Mouse (Mus musculus) midbrain, embryonic 11.5 days (tissue): Measurements from ENCODE around the gene Tfe3. TPM values are rescaled to one million over a fixed set of nuclear protein-coding genes. Genes with fewer than 3 reads are reported as not detected.

ENCODE experiments used
- ATAC-seq: fragments of 200-750 bp; cut with Nextera tagmentation; 2 replicates; pipeline ENCODE4 v1.8.0; 2017; ENCODE audit warnings: moderate TSS enrichment, moderate library complexity; ENCODE audit not compliant: low FRiP score
- DNase-seq: peaks from one replicate; pipeline ENCODE4 v3.0.0; 2015; ENCODE audit warnings: low spot score; ENCODE audit errors: missing footprints
- H3K27ac ChIP-seq: fragments of 300-500 bp; sonication (generic); 2 replicates; pipeline ENCODE4 v1.5.1; 2014; ENCODE audit warnings: low read depth, low read length
- H3K27me3 ChIP-seq: fragments of 300-500 bp; sonication (generic); 2 replicates; pipeline ENCODE4 v1.6.1; 2014; ENCODE audit warnings: mild to moderate bottlenecking, low read length, moderate library complexity, mixed read lengths; ENCODE audit not compliant: control insufficient read depth, insufficient read depth
- H3K36me3 ChIP-seq: fragments of 300-500 bp; sonication (generic); 2 replicates; pipeline ENCODE4 v1.6.1; 2014; ENCODE audit warnings: mild to moderate bottlenecking, low read length, moderate library complexity, mixed read lengths; ENCODE audit not compliant: control insufficient read depth, insufficient read depth
- H3K4me1 ChIP-seq: fragments of 300-500 bp; sonication (generic); 2 replicates; pipeline ENCODE4 v1.6.1; 2014; ENCODE audit warnings: low read length; ENCODE audit not compliant: control insufficient read depth, insufficient read depth
- H3K4me2 ChIP-seq: fragments of 300-500 bp; sonication (generic); 2 replicates; pipeline ENCODE4 v1.6.1; 2014; ENCODE audit warnings: mild to moderate bottlenecking, moderate library complexity
- H3K4me3 ChIP-seq: fragments of 300-500 bp; sonication (generic); 2 replicates; pipeline ENCODE4 v1.5.1; 2014; ENCODE audit warnings: low read depth, low read length
- H3K9ac ChIP-seq: fragments of 300-500 bp; sonication (generic); 2 replicates; pipeline ENCODE4 v1.6.1; 2014; ENCODE audit warnings: low read length
- H3K9me3 ChIP-seq: fragments of 300-500 bp; sonication (generic); 2 replicates; pipeline ENCODE4 v1.6.1; 2016; ENCODE audit warnings: low read length; ENCODE audit not compliant: control insufficient read depth
- WGBS: fragments of 180-500 bp; shearing (Covaris S2); extraction: QIAGEN DNeasy Blood & Tissue Kit; methylation state at CpG from one replicate; pipeline ENCODE4 v1.1.7; 2014; 5-methylcytosine and 5-hydroxymethylcytosine counted together
- polyA plus RNA-seq: library from polyadenylated mRNA; unstranded; fragments of >200 nt; fragmentation: Nextera tagmentation; extraction: Ambion mirVana; gene quantifications from 2 replicates; pipeline ENCODE4 v1.2.1, GENCODE M21; 2014

The Tfe3 gene
- polyA plus RNA-seq, 1 experiment from 2014 or later: 20.6 TPM

GRCm38 (mm10) chrX:7765764-7766163, 3.4 kb downstream of the Tfe3 start:
- H3K9me3 ChIP-seq: no peaks in the 10 kb centered on the region
- no peaks in the 10 kb centered on the region; the same call in 1 of the 2 replicates for H3K36me3 ChIP-seq
- DNase-seq (no peak), ATAC-seq (no peak)
- no peaks in the 10 kb centered on the region for H3K27me3 ChIP-seq
- H3K4me2 ChIP-seq: peak overlapping the region; percentile 62
- H3K4me3 ChIP-seq: peak overlapping the region; percentile 63
- H3K4me1 ChIP-seq: peaks cover 10% of the 10 kb centered on the region
- no peak overlapping the region for H3K27ac ChIP-seq
- WGBS: 22% methylated on average over 11 of the region's 11 CpGs
- H3K9ac ChIP-seq: peak overlapping the region; percentile 20; the same call in 1 of the 2 replicates

- no peak for ATAC-seq
- Histone ChIP-seq H3K27me3 (no peaks in the 10 kb centered on the region), H3K4me3 (no peak overlapping the region), H3K27ac (no peak overlapping the region), H3K9ac (no peak overlapping the region), H3K9me3 (no peaks in the 10 kb centered on the region), H3K4me1 (peaks cover 8% of the 10 kb centered on the region), H3K36me3 (no peaks in the 10 kb centered on the region; the same call in 1 of the 2 replicates), H3K4me2 (no peak overlapping the region)
- 93% methylated on average over 7 of the region's 7 CpGs for WGBS
- DNase-seq: no peak
These were observed 7.1 kb downstream of the Tfe3 start for GRCm38 (mm10) chrX:7769302-7770017.

GRCm38 (mm10) chrX:7772766-7773165, 10.4 kb downstream of the Tfe3 start:
- DNase-seq: no peak
- Histone ChIP-seq H3K4me1 (no peaks in the 10 kb centered on the region), H3K27ac (no peak overlapping the region), H3K36me3 (no peaks in the 10 kb centered on the region; the same call in 1 of the 2 replicates), H3K9me3 (no peaks in the 10 kb centered on the region), H3K4me3 (no peak overlapping the region), H3K9ac (no peak overlapping the region), H3K27me3 (no peaks in the 10 kb centered on the region), H3K4me2 (no peak overlapping the region)
- ATAC-seq: no peak
- 48% methylated on average over 2 of the region's 2 CpGs for WGBS

- WGBS: 79% methylated on average over 9 of the region's 9 CpGs
- no peak overlapping the region for H3K9ac ChIP-seq
- H3K4me1 ChIP-seq: no peaks in the 10 kb centered on the region
- H3K27me3 ChIP-seq: no peaks in the 10 kb centered on the region
- no peak overlapping the region for H3K4me2 ChIP-seq
- ATAC-seq (no peak), DNase-seq (no peak)
- no peak overlapping the region for H3K27ac ChIP-seq
- H3K9me3 ChIP-seq: no peaks in the 10 kb centered on the region
- no peak overlapping the region for H3K4me3 ChIP-seq
- no peaks in the 10 kb centered on the region for H3K36me3 ChIP-seq
These were observed 13.3 kb downstream of the Tfe3 start for GRCm38 (mm10) chrX:7775501-7776205.

GRCm38 (mm10) chrX:7776329-7777082, 14.1 kb downstream of the Tfe3 start:
- DNase-seq: peak; percentile 89
- Histone ChIP-seq H3K27ac (no peak overlapping the region), H3K4me1 (no peaks in the 10 kb centered on the region), H3K4me2 (no peak overlapping the region), H3K4me3 (no peak overlapping the region), H3K9me3 (no peaks in the 10 kb centered on the region), H3K36me3 (no peaks in the 10 kb centered on the region), H3K27me3 (no peaks in the 10 kb centered on the region), H3K9ac (no peak overlapping the region)
- 53% methylated on average over 8 of the region's 8 CpGs for WGBS
- ATAC-seq: peak; percentile 65; the same call in 1 of the 2 replicates

GRCm38 (mm10) chrX:7778450-7779244, 16.3 kb downstream of the Tfe3 start:
- Histone ChIP-seq H3K9me3 (no peaks in the 10 kb centered on the region), H3K27ac (no peak overlapping the region), H3K4me3 (no peak overlapping the region), H3K4me1 (no peaks in the 10 kb centered on the region), H3K36me3 (no peaks in the 10 kb centered on the region), H3K9ac (no peak overlapping the region), H3K4me2 (no peak overlapping the region), H3K27me3 (no peaks in the 10 kb centered on the region)
- no peak for DNase-seq
- no peak for ATAC-seq
- WGBS: 72% methylated on average over 7 of the region's 7 CpGs

GRCm38 (mm10) chrX:7779294-7779693, 16.9 kb downstream of the Tfe3 start:
- Histone ChIP-seq H3K27ac (no peak overlapping the region), H3K36me3 (no peaks in the 10 kb centered on the region), H3K9ac (no peak overlapping the region), H3K4me1 (no peaks in the 10 kb centered on the region), H3K4me3 (no peak overlapping the region), H3K27me3 (no peaks in the 10 kb centered on the region), H3K9me3 (no peaks in the 10 kb centered on the region), H3K4me2 (no peak overlapping the region)
- ATAC-seq: no peak
- DNase-seq: no peak
- 17% methylated on average over 3 of the region's 3 CpGs for WGBS

- Histone ChIP-seq H3K9me3 (no peaks in the 10 kb centered on the region), H3K36me3 (no peaks in the 10 kb centered on the region), H3K4me2 (no peak overlapping the region), H3K4me3 (no peak overlapping the region), H3K4me1 (no peaks in the 10 kb centered on the region), H3K27me3 (no peaks in the 10 kb centered on the region), H3K27ac (no peak overlapping the region), H3K9ac (no peak overlapping the region)
- 78% methylated on average over 4 of the region's 4 CpGs for WGBS
- ATAC-seq (no peak), DNase-seq (no peak)
These were observed 20.3 kb downstream of the Tfe3 start for GRCm38 (mm10) chrX:7782603-7783092.
